Mouse (Mus musculus): ENCODE measurements around the gene Gucy2c. TPM values are rescaled to one million over a fixed set of nuclear protein-coding genes. Genes with fewer than 3 reads are reported as not detected.

The Gucy2c gene
- total and polyA plus RNA-seq, 3 experiments, result not detected

- H3K9ac ChIP-seq (ENCODE audit: control insufficient read depth, low read depth, low read length, poor library complexity, severe bottlenecking), result no peak overlapping the region
- no peak for TF ChIP-seq E2F4 (IDR thresholded peaks at IDR 0.05; ENCODE audit: borderline replicate concordance, low read depth, low read length)
- no peak for TF ChIP-seq JUND (IDR thresholded peaks at IDR 0.05; ENCODE audit: low read depth, low read length)
- TF ChIP-seq ZC3H11A (IDR thresholded peaks at IDR 0.05; ENCODE audit: low read depth, low read length), result no peak
- TF ChIP-seq ETS1 (IDR thresholded peaks at IDR 0.05; ENCODE audit: low read depth, low read length), result no peak
- no peak for TF ChIP-seq KAT2A (conservative IDR thresholded peaks at IDR 0.05; ENCODE audit: low read depth, low read length)
- no peak for TF ChIP-seq MYC (IDR thresholded peaks at IDR 0.05; ENCODE audit: low read depth, low read length)
- no peak for TF ChIP-seq NELFE (IDR thresholded peaks at IDR 0.05; ENCODE audit: low read depth, low read length)
- no peak for TF ChIP-seq MAZ (IDR thresholded peaks at IDR 0.05; ENCODE audit: low read depth, low read length)
- TF ChIP-seq USF1 (IDR thresholded peaks at IDR 0.05; ENCODE audit: low read depth, low read length), result no peak
- no peak for TF ChIP-seq BHLHE40 (IDR thresholded peaks at IDR 0.05; ENCODE audit: borderline replicate concordance, low read depth, low read length)
- no peak for TF ChIP-seq TAL1 (IDR thresholded peaks at IDR 0.05; ENCODE audit: low read length)
- TF ChIP-seq EP300 (IDR thresholded peaks at IDR 0.05; ENCODE audit: low read depth in 1 of 2, low read length in 2 of 2), result no peak
- TF ChIP-seq MYB (IDR thresholded peaks at IDR 0.05; ENCODE audit: low read depth, low read length), result no peak
- no peak for TF ChIP-seq NRF1 (IDR thresholded peaks at IDR 0.05; ENCODE audit: insufficient read depth, low read depth, low read length, poor library complexity, severe bottlenecking)
- no peak for TF ChIP-seq GATA1 (IDR thresholded peaks at IDR 0.05; ENCODE audit: low read depth, low read length)
- TF ChIP-seq ZMIZ1 (IDR thresholded peaks at IDR 0.05; ENCODE audit: low read depth, low read length), result no peak
- TF ChIP-seq CHD1 (IDR thresholded peaks at IDR 0.05; ENCODE audit: low read depth, low read length), result no peak
- no peak for TF ChIP-seq ZKSCAN1 (IDR thresholded peaks at IDR 0.05; ENCODE audit: low read depth, low read length)
- TF ChIP-seq MXI1 (IDR thresholded peaks at IDR 0.05; ENCODE audit: low read depth, low read length), result no peak
- H3K27ac ChIP-seq (ENCODE audit: control insufficient read depth, low read depth, low read length), result no peak overlapping the region
- peaks cover 11 to 21% of the 10 kb centered on the region in 2 experiments for H3K36me3 ChIP-seq (ENCODE audit: control insufficient read depth in 1 of 2, insufficient read depth in 2 of 2, low read length in 2 of 2)
- H3K9me3 ChIP-seq (replicated peaks; ENCODE audit: insufficient read depth, low read length), result no peaks in the 10 kb centered on the region
- H3K4me3 ChIP-seq (ENCODE audit: control insufficient read depth in 1 of 2, insufficient read depth in 1 of 2, low read depth in 2 of 2, low read length in 2 of 2), result no peak overlapping the region
- H3K79me2 ChIP-seq (ENCODE audit: control insufficient read depth, insufficient read depth, low read length, poor library complexity), result peaks cover 24% of the 10 kb centered on the region
- H3K4me1 ChIP-seq (ENCODE audit: control insufficient read depth in 1 of 2, insufficient read depth in 2 of 2, low read length in 2 of 2), result peaks cover 3% of the 10 kb centered on the region in 2 experiments; a peak in 3 of 4 replicates
- DNase-seq (ENCODE audit: low read depth, low spot score), result no peak
- no peaks in the 10 kb centered on the region for H3K27me3 ChIP-seq (ENCODE audit: control insufficient read depth in 1 of 2, insufficient read depth in 2 of 2, low read length in 2 of 2)
Measured at GRCm38 (mm10) chr6:136824987-136825386, 43.4 kb upstream of the Gucy2c start.

DNA sequence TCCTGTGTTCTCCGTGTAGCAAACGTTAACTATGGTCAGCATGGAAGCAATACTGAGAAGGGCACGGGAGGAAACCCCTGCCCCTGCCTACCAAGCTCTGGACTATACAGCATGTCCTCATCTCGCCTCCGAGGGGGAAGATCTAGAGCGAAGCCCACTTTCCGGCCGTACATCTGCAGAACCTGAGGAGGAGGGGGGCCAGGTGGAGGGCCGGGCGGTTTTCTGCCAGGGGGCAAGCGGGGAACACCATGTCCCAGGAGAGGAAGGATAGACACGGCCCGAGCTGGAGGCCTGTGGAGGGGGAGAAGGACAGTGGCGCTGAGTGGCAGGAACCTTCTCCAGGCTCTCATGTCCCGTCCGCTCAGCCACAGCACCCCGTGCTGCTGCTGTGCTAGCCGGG is 39.5 kb upstream of the Gucy2c start:
- Histone ChIP-seq H3K36me3 (ENCODE audit: control insufficient read depth in 1 of 2, insufficient read depth in 2 of 2, low read length in 2 of 2) (peaks cover 5 to 35% of the 10 kb centered on the region in 2 experiments), H3K79me2 (ENCODE audit: control insufficient read depth, insufficient read depth, low read length, poor library complexity) (peaks cover 10% of the 10 kb centered on the region; the same call in 1 of the 2 replicates), H3K9me3 (replicated peaks; ENCODE audit: insufficient read depth, low read length) (no peaks in the 10 kb centered on the region), H3K4me1 (ENCODE audit: control insufficient read depth in 1 of 2, insufficient read depth in 2 of 2, low read length in 2 of 2) (no peaks in the 10 kb centered on the region), H3K4me3 (ENCODE audit: control insufficient read depth in 1 of 2, insufficient read depth in 1 of 2, low read depth in 2 of 2, low read length in 2 of 2) (no peak overlapping the region), H3K9ac (ENCODE audit: control insufficient read depth, low read depth, low read length, poor library complexity, severe bottlenecking) (no peak overlapping the region), H3K27me3 (ENCODE audit: control insufficient read depth in 1 of 2, insufficient read depth in 2 of 2, low read length in 2 of 2) (no peaks in the 10 kb centered on the region), H3K27ac (ENCODE audit: control insufficient read depth, low read depth, low read length) (no peak overlapping the region)
- DNase-seq (ENCODE audit: low read depth, low spot score), result no peak
- TF ChIP-seq ZKSCAN1 (IDR thresholded peaks at IDR 0.05; ENCODE audit: low read depth, low read length), result no peak
- no peak for TF ChIP-seq ZNF384 (IDR thresholded peaks at IDR 0.05; ENCODE audit: low read depth, low read length)
- no peak for TF ChIP-seq GABPA (IDR thresholded peaks at IDR 0.05; ENCODE audit: low read depth, low read length)
- no peak for TF ChIP-seq CHD2 (IDR thresholded peaks at IDR 0.05; ENCODE audit: low read length)
- TF ChIP-seq SMC3 (IDR thresholded peaks at IDR 0.05; ENCODE audit: low read depth, low read length), result no peak
- TF ChIP-seq GATA1 (IDR thresholded peaks at IDR 0.05; ENCODE audit: low read depth, low read length), result no peak
- TF ChIP-seq HCFC1 (IDR thresholded peaks at IDR 0.05; ENCODE audit: low read depth, low read length), result no peak
- no peak for TF ChIP-seq MAX (IDR thresholded peaks at IDR 0.05; ENCODE audit: low read length)
- no peak for TF ChIP-seq EP300 (IDR thresholded peaks at IDR 0.05; ENCODE audit: low read depth in 1 of 2, low read length in 2 of 2)
- TF ChIP-seq POLR2A (IDR thresholded peaks at IDR 0.05; ENCODE audit: control insufficient read depth in 1 of 2, insufficient read depth in 1 of 2, low read depth in 1 of 2, low read length in 2 of 2, poor library complexity in 1 of 2), result no peak
- TF ChIP-seq USF2 (IDR thresholded peaks at IDR 0.05; ENCODE audit: borderline replicate concordance in 1 of 2, insufficient read depth in 1 of 2, low read depth in 1 of 2, low read length in 2 of 2), result no peak
- TF ChIP-seq MEF2A (IDR thresholded peaks at IDR 0.05; ENCODE audit: extremely low read depth, insufficient replicate concordance, low read depth, low read length, poor library complexity, severe bottlenecking), result no peak
- TF ChIP-seq CTCF (IDR thresholded peaks at IDR 0.05 in 2 of 3, conservative IDR thresholded peaks at IDR 0.05 in 1 of 3; ENCODE audit: control insufficient read depth in 1 of 3, insufficient read depth in 1 of 3, low read depth in 2 of 3, low read length in 3 of 3, poor library complexity in 1 of 3, severe bottlenecking in 1 of 3), result no peak
- TF ChIP-seq TAL1 (IDR thresholded peaks at IDR 0.05; ENCODE audit: low read length), result no peak
- TF ChIP-seq MYC (IDR thresholded peaks at IDR 0.05; ENCODE audit: low read depth, low read length), result no peak
- TF ChIP-seq MAZ (IDR thresholded peaks at IDR 0.05; ENCODE audit: low read depth, low read length), result no peak
- no peak for TF ChIP-seq UBTF (IDR thresholded peaks at IDR 0.05; ENCODE audit: borderline replicate concordance, insufficient read depth, low read depth, low read length)
- TF ChIP-seq TBP (IDR thresholded peaks at IDR 0.05; ENCODE audit: low read depth, low read length), result no peak
- no peak for TF ChIP-seq CHD1 (IDR thresholded peaks at IDR 0.05; ENCODE audit: low read depth, low read length)

Data from MEL (cell line).